Mouse (Mus musculus): ENCODE results near the gene Gm21721. TPM values are rescaled to one million over a fixed set of nuclear protein-coding genes. Genes with fewer than 3 reads are reported as not detected.

The Gm21721 gene
- polyA plus RNA-seq (2014; fragmentation: Illumina TruSeq; extraction: RNeasy Lipid Tissue Mini Kit (QIAGEN cat#74804); ENCODE audit: low read depth, low replicate concordance), result not detected

GRCm38 (mm10) chrY:9202090-9202489 is at the start of gene Gm21721:
Gene Gm21721 (minus strand): TSS chrY:9202190.

Other genes starting within 250 kb of the Gm21721 start
- gene Gm21292, start 68.3 kb downstream of the Gm21721 start, polyA plus RNA-seq (2014; fragmentation: Illumina TruSeq; extraction: RNeasy Lipid Tissue Mini Kit (QIAGEN cat#74804); ENCODE audit: low read depth, low replicate concordance), result not detected
- not detected for gene Gm21812, start 145.0 kb upstream of the Gm21721 start, polyA plus RNA-seq (2014; fragmentation: Illumina TruSeq; extraction: RNeasy Lipid Tissue Mini Kit (QIAGEN cat#74804); ENCODE audit: low read depth, low replicate concordance)
- not detected for gene Gm21874, start 214.0 kb upstream of the Gm21721 start, polyA plus RNA-seq (2014; fragmentation: Illumina TruSeq; extraction: RNeasy Lipid Tissue Mini Kit (QIAGEN cat#74804); ENCODE audit: low read depth, low replicate concordance)

Measured in kidney, adult 10 weeks (tissue).